Mouse (Mus musculus): ENCODE measurements around the gene Nav2. TPM values are rescaled to one million over a fixed set of nuclear protein-coding genes. Genes with fewer than 3 reads are reported as not detected.

Nav2 gene
- polyA plus RNA-seq, 1 experiment = 46.2 TPM

- 39% methylated on average over 8 of the region's 8 CpGs for WGBS
- TF ChIP-seq CTCF (IDR thresholded peaks at IDR 0.05; ENCODE audit: borderline replicate concordance, control insufficient read depth, extremely low read depth, insufficient read depth, low read length, poor library complexity) = no peak
- no peak for TF ChIP-seq POLR2A (IDR thresholded peaks at IDR 0.05; ENCODE audit: control insufficient read depth, extremely low read depth, insufficient read depth, low read length, poor library complexity)
Observed at GRCm38 (mm10) chr7:49288186-49288585, 379.7 kb downstream of the Nav2 start.

GRCm38 (mm10) chr7:49290308-49290707 is 381.8 kb downstream of the Nav2 start:
- WGBS = 94% methylated on average over 4 of the region's 4 CpGs
- no peak overlapping the region for H3K27ac ChIP-seq (ENCODE audit: control insufficient read depth, insufficient read depth, low read length)
- no peaks in the 10 kb centered on the region for H3K27me3 ChIP-seq (ENCODE audit: control insufficient read depth, insufficient read depth, low read length)
- no peaks in the 10 kb centered on the region for H3K36me3 ChIP-seq (ENCODE audit: control insufficient read depth, insufficient read depth, low read length)
- DNase-seq = no peak
- H3K4me1 ChIP-seq (replicated peaks; ENCODE audit: control insufficient read depth, insufficient read depth, low read length) = no peaks in the 10 kb centered on the region
- no peak overlapping the region for H3K4me3 ChIP-seq (ENCODE audit: control insufficient read depth, insufficient read depth, low read length)
- no peak for TF ChIP-seq POLR2A (IDR thresholded peaks at IDR 0.05; ENCODE audit: control insufficient read depth, extremely low read depth, insufficient read depth, low read length, poor library complexity)

More at GRCm38 (mm10) chr7:49288186-49288585, 379.7 kb downstream of the Nav2 start:
- no peak for DNase-seq
- H3K4me3 ChIP-seq (ENCODE audit: control insufficient read depth, insufficient read depth, low read length) = no peak overlapping the region
- no peak overlapping the region for H3K27ac ChIP-seq (ENCODE audit: control insufficient read depth, insufficient read depth, low read length)
- H3K27me3 ChIP-seq (ENCODE audit: control insufficient read depth, insufficient read depth, low read length) = no peaks in the 10 kb centered on the region
- H3K36me3 ChIP-seq (ENCODE audit: control insufficient read depth, insufficient read depth, low read length) = no peaks in the 10 kb centered on the region
- H3K4me1 ChIP-seq (replicated peaks; ENCODE audit: control insufficient read depth, insufficient read depth, low read length) = no peaks in the 10 kb centered on the region

- 92% methylated on average over 8 of the region's 8 CpGs for WGBS
- H3K27me3 ChIP-seq (ENCODE audit: control insufficient read depth, insufficient read depth, low read length) = no peaks in the 10 kb centered on the region
- no peak for DNase-seq
- TF ChIP-seq CTCF (IDR thresholded peaks at IDR 0.05; ENCODE audit: borderline replicate concordance, control insufficient read depth, extremely low read depth, insufficient read depth, low read length, poor library complexity) (no peak), POLR2A (IDR thresholded peaks at IDR 0.05; ENCODE audit: control insufficient read depth, extremely low read depth, insufficient read depth, low read length, poor library complexity) (no peak)
- H3K4me3 ChIP-seq (ENCODE audit: control insufficient read depth, insufficient read depth, low read length) = no peak overlapping the region
- H3K36me3 ChIP-seq (ENCODE audit: control insufficient read depth, insufficient read depth, low read length) = no peaks in the 10 kb centered on the region
- H3K27ac ChIP-seq (ENCODE audit: control insufficient read depth, insufficient read depth, low read length) = no peak overlapping the region
- H3K4me1 ChIP-seq (replicated peaks; ENCODE audit: control insufficient read depth, insufficient read depth, low read length) = no peaks in the 10 kb centered on the region
Observed at GRCm38 (mm10) chr7:49291208-49291892, 382.8 kb downstream of the Nav2 start.

DNA sequence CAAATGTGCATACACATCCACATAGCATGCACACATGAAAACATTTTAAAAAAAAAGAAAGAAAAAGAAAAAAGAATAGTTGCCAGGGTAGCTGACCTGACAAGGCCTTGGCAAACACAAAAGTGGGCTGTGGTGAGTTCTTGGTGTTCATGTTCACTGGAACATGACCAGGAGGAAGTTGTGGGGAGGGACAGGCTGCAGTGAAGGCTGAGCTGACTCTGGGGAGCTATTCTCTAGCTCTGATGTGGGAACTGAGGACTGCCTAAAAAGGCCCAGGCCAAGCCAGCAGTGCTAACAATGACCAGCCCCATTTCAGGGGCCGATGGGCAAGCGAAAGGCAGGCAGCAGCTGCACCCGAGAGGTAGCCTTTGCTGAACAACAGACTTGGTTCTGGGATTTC is 388.6 kb downstream of the Nav2 start:
- H3K27me3 ChIP-seq (ENCODE audit: control insufficient read depth, insufficient read depth, low read length) = no peaks in the 10 kb centered on the region
- no peak overlapping the region for H3K27ac ChIP-seq (ENCODE audit: control insufficient read depth, insufficient read depth, low read length)
- H3K36me3 ChIP-seq (ENCODE audit: control insufficient read depth, insufficient read depth, low read length) = no peaks in the 10 kb centered on the region
- H3K4me1 ChIP-seq (replicated peaks; ENCODE audit: control insufficient read depth, insufficient read depth, low read length) = no peaks in the 10 kb centered on the region
- no peak for DNase-seq
- TF ChIP-seq POLR2A (IDR thresholded peaks at IDR 0.05; ENCODE audit: control insufficient read depth, extremely low read depth, insufficient read depth, low read length, poor library complexity) (no peak), CTCF (IDR thresholded peaks at IDR 0.05; ENCODE audit: borderline replicate concordance, control insufficient read depth, extremely low read depth, insufficient read depth, low read length, poor library complexity) (no peak)
- 52% methylated on average over 3 of the region's 3 CpGs for WGBS
- H3K4me3 ChIP-seq (ENCODE audit: control insufficient read depth, insufficient read depth, low read length) = no peak overlapping the region

- no peak for DNase-seq
- H3K27ac ChIP-seq (ENCODE audit: control insufficient read depth, insufficient read depth, low read length) = no peak overlapping the region
Observed at GRCm38 (mm10) chr7:49298431-49298839, 389.9 kb downstream of the Nav2 start.

GRCm38 (mm10) chr7:49301487-49301886 is 393.0 kb downstream of the Nav2 start:
- no peak overlapping the region for H3K27ac ChIP-seq (ENCODE audit: control insufficient read depth, insufficient read depth, low read length)
- no peak for DNase-seq
- no peaks in the 10 kb centered on the region; the same call in 1 of the 2 replicates for H3K4me1 ChIP-seq (replicated peaks; ENCODE audit: control insufficient read depth, insufficient read depth, low read length)
- 87% methylated on average over 6 of the region's 6 CpGs for WGBS
- H3K4me3 ChIP-seq (ENCODE audit: control insufficient read depth, insufficient read depth, low read length) = no peak overlapping the region
- TF ChIP-seq POLR2A (IDR thresholded peaks at IDR 0.05; ENCODE audit: control insufficient read depth, extremely low read depth, insufficient read depth, low read length, poor library complexity) (no peak), CTCF (IDR thresholded peaks at IDR 0.05; ENCODE audit: borderline replicate concordance, control insufficient read depth, extremely low read depth, insufficient read depth, low read length, poor library complexity) (no peak)
- no peaks in the 10 kb centered on the region for H3K27me3 ChIP-seq (ENCODE audit: control insufficient read depth, insufficient read depth, low read length)
- no peaks in the 10 kb centered on the region for H3K36me3 ChIP-seq (ENCODE audit: control insufficient read depth, insufficient read depth, low read length)

More at GRCm38 (mm10) chr7:49298431-49298839, 389.9 kb downstream of the Nav2 start:
- no peak overlapping the region for H3K4me3 ChIP-seq (ENCODE audit: control insufficient read depth, insufficient read depth, low read length)
- H3K36me3 ChIP-seq (ENCODE audit: control insufficient read depth, insufficient read depth, low read length) = no peaks in the 10 kb centered on the region
- H3K4me1 ChIP-seq (replicated peaks; ENCODE audit: control insufficient read depth, insufficient read depth, low read length) = no peaks in the 10 kb centered on the region
- WGBS = 90% methylated on average over 4 of the region's 4 CpGs
- no peaks in the 10 kb centered on the region for H3K27me3 ChIP-seq (ENCODE audit: control insufficient read depth, insufficient read depth, low read length)
- TF ChIP-seq POLR2A (IDR thresholded peaks at IDR 0.05; ENCODE audit: control insufficient read depth, extremely low read depth, insufficient read depth, low read length, poor library complexity) (no peak), CTCF (IDR thresholded peaks at IDR 0.05; ENCODE audit: borderline replicate concordance, control insufficient read depth, extremely low read depth, insufficient read depth, low read length, poor library complexity) (no peak)
